In genomic region chr17:71783366-71783735, GRCm38 (mm10) we compare ENCODE assay signal across 9 mouse cellular contexts. TPM values are rescaled to one million over a fixed set of nuclear protein-coding genes. Genes with fewer than 3 reads are reported as not detected.
A peak's percentile ranks its signal among the peaks of the same experiment; 100 is the strongest.
DNase-seq lines count a peak whose midpoint lies in the region; ATAC-seq and TF ChIP-seq lines count a peak whose summit lies in the region.
"Had no signal": no experiment of that assay in that cellular context is flagged by ENCODE, and none has a peak within 500 bp of the region (broad histone marks: within the 10 kb centered on the region; RNA-seq: fewer than 3 reads in every experiment).

No protein-coding gene starts in this region.

- H3K4me2 ChIP-seq in heart, embryonic 14.5 days (ENCODE audit: low read length): peak overlapping the region; percentile 69

- no peaks in the 10 kb centered on the region for H3K4me1 ChIP-seq in kidney, adult 2 months (ENCODE audit: control insufficient read depth, insufficient read depth, low read length)
- no peaks in the 10 kb centered on the region; the same call in 1 of the 2 replicates for H3K4me1 ChIP-seq in cortical plate, adult 2 months (ENCODE audit: control insufficient read depth, insufficient read depth, low read length)
- peaks cover 0 to 13% of the 10 kb centered on the region in 2 experiments for H3K4me1 ChIP-seq in heart, embryonic 14.5 days (ENCODE audit: control insufficient read depth in 2 of 2, insufficient read depth in 2 of 2, low read length in 2 of 2)
- H3K4me1 ChIP-seq in midbrain, embryonic 10.5 days: peaks cover 21% of the 10 kb centered on the region

- DNase-seq in kidney, adult 2 months: peak; percentile 15
- DNase-seq in kidney, adult 18-20 months: no peak
- no peak for DNase-seq in midbrain, embryonic 10.5 days (ENCODE audit: low spot score)
- DNase-seq in ovary, adult 18-20 months (ENCODE audit: low spot score): no peak
- no peak for DNase-seq in urinary bladder, postnatal 25 days (ENCODE audit: low spot score)
- no peak for DNase-seq in right cerebral cortex, postnatal 14 days

- H3K9me3 ChIP-seq in heart, embryonic 14.5 days (ENCODE audit: control insufficient read depth, low read length): peaks cover 6% of the 10 kb centered on the region; the same call in 1 of the 2 replicates
- H3K9me3 ChIP-seq in midbrain, embryonic 10.5 days (replicated peaks): peaks cover 8% of the 10 kb centered on the region; the same call in 1 of the 2 replicates

- H3K4me3 ChIP-seq in kidney, adult 2 months (ENCODE audit: insufficient read depth, low read depth, low read length): peak overlapping the region; percentile 51
- peak overlapping the region; percentile 63 for H3K4me3 ChIP-seq in cortical plate, adult 2 months (ENCODE audit: insufficient read depth, low read length)
- H3K4me3 ChIP-seq in heart, embryonic 14.5 days (ENCODE audit: control insufficient read depth in 1 of 2, insufficient read depth in 1 of 2, low read depth in 1 of 2, low read length in 2 of 2): peak overlapping the region; percentile 56 to 83
- H3K4me3 ChIP-seq in midbrain, embryonic 10.5 days: peak overlapping the region; percentile 90

- TF ChIP-seq CTCF in kidney, adult 2 months (conservative IDR thresholded peaks at IDR 0.05; ENCODE audit: insufficient read depth, insufficient read length, low read depth, low read length): no peak
- no peak for TF ChIP-seq CTCF in cortical plate, adult 2 months (IDR thresholded peaks at IDR 0.05; ENCODE audit: extremely low read depth, insufficient read depth, low read length)

- no peaks in the 10 kb centered on the region for H3K36me3 ChIP-seq in kidney, adult 2 months (ENCODE audit: control insufficient read depth, insufficient read depth, low read length)
- no peaks in the 10 kb centered on the region for H3K36me3 ChIP-seq in heart, embryonic 14.5 days (ENCODE audit: control insufficient read depth, insufficient read depth, low read length)
- no peaks in the 10 kb centered on the region for H3K36me3 ChIP-seq in midbrain, embryonic 10.5 days

- H3K27ac ChIP-seq in kidney, adult 2 months (ENCODE audit: insufficient read depth, low read depth, low read length): no peak overlapping the region
- no peak overlapping the region for H3K27ac ChIP-seq in cortical plate, adult 2 months (ENCODE audit: insufficient read depth, low read length)
- H3K27ac ChIP-seq in heart, embryonic 14.5 days (replicated peaks in 1 of 2; ENCODE audit: control insufficient read depth in 1 of 2, insufficient read depth in 1 of 2, low read depth in 2 of 2, low read length in 2 of 2): peak overlapping the region; percentile 87 to 91
- H3K27ac ChIP-seq in midbrain, embryonic 10.5 days (replicated peaks): peak overlapping the region; percentile 94

- H3K27me3 ChIP-seq in kidney, adult 2 months (replicated peaks; ENCODE audit: control insufficient read depth, insufficient read depth, low read length): no peaks in the 10 kb centered on the region
- H3K27me3 ChIP-seq in heart, embryonic 14.5 days (ENCODE audit: control insufficient read depth, insufficient read depth, low read length): 0 out of 2 replicates have a peak, but pooled peaks cover 2% of the 10 kb centered on the region
- H3K27me3 ChIP-seq in midbrain, embryonic 10.5 days (ENCODE audit: low read depth, poor library complexity, severe bottlenecking): peaks cover 16% of the 10 kb centered on the region
- H3K27me3 ChIP-seq: Patski had no signal

- 16% methylated on average over 10 of the region's 10 CpGs for WGBS in kidney, adult 2 months
- 5% methylated on average over 10 of the region's 10 CpGs for WGBS in heart, embryonic 14.5 days
- WGBS in midbrain, embryonic 10.5 days: 12% methylated on average over 10 of the region's 10 CpGs

- no peak for ATAC-seq in heart, embryonic 14.5 days (ENCODE audit: insufficient number of reproducible peaks, insufficient read depth, low FRiP score, low read depth)

- H3K9ac ChIP-seq in heart, embryonic 14.5 days (ENCODE audit: low read length): peak overlapping the region; percentile 94

- no peak for TF ChIP-seq POLR2A in kidney, adult 2 months (IDR thresholded peaks at IDR 0.05; ENCODE audit: low read depth, low read length)
- TF ChIP-seq POLR2A in cortical plate, adult 2 months (IDR thresholded peaks at IDR 0.05; ENCODE audit: extremely low read depth, insufficient read depth, low read length): no peak

RNA-seq across cellular contexts. Expression of gene Clip4, which starts 15.1 kb away (rescaled TPM):
- 5.8 and 8.0 TPM in 2 replicates for polyA plus RNA-seq in kidney, adult 2 months (2012; rRNA removed)
- polyA plus RNA-seq in cortical plate, adult 2 months (2012; rRNA removed): 38.9 and 42.2 TPM in 2 replicates
- 42.6 and 45.3 TPM in 2 replicates for polyA plus RNA-seq in heart, embryonic 14.5 days (2014; fragmentation: Nextera tagmentation; extraction: Ambion mirVana)
- 4.4 and 4.5 TPM in 2 replicates for polyA plus RNA-seq in midbrain, embryonic 10.5 days (2016; fragmentation: Nextera tagmentation; extraction: Ambion mirVana)

RNA-seq across cellular contexts. Expression of gene Pcare, which starts 30.7 kb away (rescaled TPM):
- polyA plus RNA-seq in kidney, adult 2 months (2012; rRNA removed): not detected in 2 replicates
- polyA plus RNA-seq in cortical plate, adult 2 months (2012; rRNA removed): 0.08 TPM in 2 replicates
- polyA plus RNA-seq in heart, embryonic 14.5 days (2014; fragmentation: Nextera tagmentation; extraction: Ambion mirVana): not detected in 2 replicates
- polyA plus RNA-seq in midbrain, embryonic 10.5 days (2016; fragmentation: Nextera tagmentation; extraction: Ambion mirVana): not detected in 2 replicates
- polyA plus RNA-seq: Patski had no signal

Comparison
In these comparisons a context has a peak if more than half of its experiments do, and no peak if none do; other contexts are left out.
1. H3K27ac ChIP-seq: peak in heart, embryonic 14.5 days (2 of 2) and midbrain, embryonic 10.5 days (single experiment); none in kidney, adult 2 months (single experiment) and cortical plate, adult 2 months (single experiment).
2. Peak in every context shown above with its lines, with median percentiles within 50 percentile points of each other: H3K4me3 ChIP-seq.